Mouse (Mus musculus) heart, postnatal 4 days (tissue): ENCODE results near the gene Rasgef1b. TPM values are rescaled to one million over a fixed set of nuclear protein-coding genes. Genes with fewer than 3 reads are reported as not detected.

Experiments used
- DNase-seq: peaks from one replicate; pipeline ENCODE4 v3.0.0; 2021
- total RNA-seq, 2 experiments: library from RNA; stranded (reverse); gene quantifications; 2 replicates each; pipeline ENCODE4 v1.2.3; 2021

Rasgef1b gene
- total RNA-seq, 2 experiments from 2014 or later = 20.4 to 22.4 TPM

DNA sequence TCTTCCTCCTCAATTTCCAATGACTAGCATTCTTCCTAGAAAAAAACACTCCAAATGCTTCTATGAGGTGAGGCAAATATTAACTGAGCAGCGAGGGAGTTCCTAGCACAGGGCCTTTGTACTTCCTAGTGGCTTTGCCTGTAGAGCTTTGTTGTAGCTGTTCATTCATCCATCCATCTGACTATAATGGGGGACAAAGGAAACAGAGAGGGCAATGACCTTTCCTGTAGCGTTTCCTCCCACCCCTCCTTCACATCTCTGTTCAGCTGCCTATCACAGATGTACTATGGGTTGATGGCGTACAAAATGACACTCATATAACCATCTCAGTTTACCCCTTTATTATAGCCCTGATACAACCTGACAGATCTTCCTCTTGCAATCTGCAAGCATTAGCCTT, 337.3 kb downstream of the Rasgef1b start:
- no peak for DNase-seq

DNA sequence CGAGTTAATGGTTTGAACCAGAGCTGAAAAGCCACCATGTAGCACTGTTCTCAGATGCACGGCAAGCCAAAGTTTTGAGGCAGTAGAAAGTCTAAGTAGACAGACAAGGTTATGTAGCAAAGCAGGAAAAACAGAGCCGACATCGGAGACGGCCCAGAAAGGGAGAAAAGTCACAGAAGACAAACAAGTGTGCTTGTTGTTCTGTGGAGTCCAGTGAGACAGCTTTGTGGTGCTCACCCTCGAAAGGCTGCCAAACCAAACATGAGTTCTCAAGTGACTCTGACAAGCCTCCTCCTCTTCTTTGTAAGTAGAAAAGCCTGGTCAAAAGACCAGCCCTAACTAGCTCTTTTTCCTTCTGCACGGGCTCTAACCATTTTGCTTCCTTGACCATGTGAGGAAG, 338.1 kb downstream of the Rasgef1b start:
- DNase-seq = no peak

DNA sequence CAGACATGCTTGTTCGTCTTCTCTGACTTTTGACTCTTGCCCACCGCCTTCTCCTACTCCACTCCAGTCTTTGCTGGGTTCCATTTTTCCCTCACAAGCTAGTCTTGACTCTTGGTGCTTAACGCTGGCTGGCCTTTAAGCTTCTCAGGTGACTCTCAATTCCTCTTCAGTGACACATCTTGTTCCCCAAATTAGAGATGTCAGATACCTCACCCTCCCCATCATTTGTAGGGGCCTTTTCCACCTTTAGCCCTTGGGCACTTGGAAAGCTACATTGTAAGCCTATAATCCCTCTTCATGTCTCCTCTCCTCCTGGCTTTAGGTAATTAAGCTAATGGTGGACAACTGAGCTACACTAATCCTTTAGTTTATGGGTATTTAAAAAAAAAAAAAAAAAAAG, 338.6 kb downstream of the Rasgef1b start:
- no peak for DNase-seq

DNA sequence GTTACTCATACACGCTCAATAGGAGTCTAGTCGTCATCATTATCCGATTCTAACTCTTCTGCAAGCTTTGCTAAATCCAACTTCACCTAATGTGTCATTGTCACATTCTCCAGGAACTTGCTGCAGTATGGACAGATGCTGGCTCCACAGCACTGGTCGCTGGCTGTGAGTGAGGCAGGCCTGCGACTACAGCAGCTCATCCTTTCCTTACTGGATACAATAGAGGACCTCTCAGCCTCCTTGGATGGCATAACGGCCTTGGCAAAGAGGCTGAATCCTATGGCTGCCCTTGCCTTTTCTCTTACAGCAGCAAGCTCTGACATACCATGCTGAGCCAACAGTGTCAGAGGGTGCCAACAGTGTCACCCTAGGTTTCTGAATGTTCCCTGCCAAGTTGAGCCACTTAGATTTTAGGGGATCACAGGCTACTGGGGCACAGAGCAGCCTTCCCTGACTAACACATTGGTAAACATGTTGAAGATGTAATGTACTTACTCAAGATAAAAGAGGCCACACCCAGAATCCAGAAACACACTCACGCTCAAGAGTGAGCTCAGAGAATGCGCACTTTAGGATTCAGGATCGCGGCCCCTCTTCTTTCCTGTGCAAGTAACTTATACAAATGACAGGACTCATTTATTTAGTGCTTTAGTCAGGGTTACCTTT, 340.1 kb downstream of the Rasgef1b start:
- no peak for DNase-seq

DNA sequence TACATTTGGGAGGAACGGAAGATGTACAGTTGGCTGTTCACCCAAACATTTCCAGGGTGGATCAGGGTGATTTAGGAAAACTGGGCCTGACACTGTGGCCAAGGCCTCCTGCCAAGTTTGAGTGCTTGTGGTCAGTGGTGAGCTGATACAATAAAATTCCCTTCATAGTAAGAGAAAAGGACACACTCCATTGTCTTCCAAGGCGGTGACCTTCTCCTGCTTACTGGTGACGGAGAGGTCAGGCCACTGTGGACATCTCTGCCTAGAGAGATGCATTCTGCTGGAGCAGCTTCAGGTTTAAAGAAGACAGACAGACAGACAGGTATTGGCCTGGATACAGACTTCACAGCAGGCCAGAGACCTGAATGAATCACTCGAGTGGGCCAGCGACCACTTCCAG, 340.7 kb downstream of the Rasgef1b start:
- no peak for DNase-seq

DNA sequence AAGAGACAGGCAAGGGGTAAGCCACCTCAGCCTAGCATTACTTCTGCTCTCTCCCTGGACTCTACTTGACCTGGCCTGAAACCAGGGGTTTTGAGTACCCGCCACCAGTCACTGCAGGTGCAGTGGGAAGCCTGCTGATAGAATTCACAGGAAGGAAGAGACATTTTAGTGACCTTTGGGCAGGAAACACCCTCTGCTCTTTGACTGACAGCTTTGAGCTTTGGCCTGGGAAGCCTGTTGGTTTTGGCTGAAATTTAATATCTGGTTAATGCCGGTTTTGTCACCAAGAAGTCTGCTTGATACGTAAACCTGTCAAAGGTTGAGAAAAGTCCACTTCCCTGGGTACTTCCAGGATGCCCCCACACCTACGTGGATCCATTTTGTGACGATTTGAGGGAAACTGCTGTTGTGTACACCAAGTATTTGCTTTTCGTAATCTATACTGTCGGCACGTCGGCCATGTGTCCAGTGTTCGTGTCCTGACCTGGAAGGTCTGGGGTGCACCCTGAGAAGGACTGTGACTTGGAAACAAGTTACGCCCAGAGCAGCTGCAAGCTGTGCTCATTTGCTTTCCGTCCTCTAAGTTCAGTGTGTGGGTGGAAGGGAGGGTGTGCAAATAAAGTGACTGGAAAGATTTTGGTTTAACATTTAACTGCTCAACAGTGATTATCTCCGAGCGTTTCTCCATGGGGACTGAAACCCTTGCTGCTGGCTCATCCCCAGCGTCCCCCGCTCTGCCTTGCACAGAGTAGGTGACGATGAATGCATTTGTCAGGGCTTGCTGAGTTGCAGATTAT, 341.5 kb downstream of the Rasgef1b start:
- DNase-seq = peak; percentile 41

DNA sequence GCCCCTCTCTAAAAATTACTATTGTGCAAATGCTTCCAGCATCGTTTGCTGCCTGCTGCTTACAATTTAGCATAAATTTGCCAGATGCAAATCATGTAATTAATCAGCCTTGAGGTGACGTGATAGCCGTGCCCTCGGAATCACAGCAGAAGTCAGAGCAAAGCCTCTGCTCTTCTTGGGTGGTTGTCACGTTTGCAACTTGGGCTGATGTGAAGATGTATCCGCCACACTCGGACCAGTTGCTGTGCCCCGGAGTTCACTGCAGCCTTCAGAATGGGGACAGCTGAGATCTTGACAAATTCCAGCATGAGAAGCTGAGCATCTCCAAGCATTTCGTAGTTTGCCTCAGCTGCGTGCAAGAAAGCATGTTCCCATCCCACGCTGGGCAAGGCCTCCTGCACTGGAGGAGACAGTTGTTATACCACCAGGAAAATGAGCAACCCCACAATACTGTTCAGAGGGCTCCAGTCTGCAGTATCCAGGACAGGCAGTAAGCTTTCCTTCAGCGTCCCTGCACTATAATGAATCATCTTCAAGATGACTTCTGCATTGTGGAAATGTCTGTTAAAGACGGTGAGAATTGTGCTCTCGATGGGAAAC, 342.5 kb downstream of the Rasgef1b start:
- no peak for DNase-seq

DNA sequence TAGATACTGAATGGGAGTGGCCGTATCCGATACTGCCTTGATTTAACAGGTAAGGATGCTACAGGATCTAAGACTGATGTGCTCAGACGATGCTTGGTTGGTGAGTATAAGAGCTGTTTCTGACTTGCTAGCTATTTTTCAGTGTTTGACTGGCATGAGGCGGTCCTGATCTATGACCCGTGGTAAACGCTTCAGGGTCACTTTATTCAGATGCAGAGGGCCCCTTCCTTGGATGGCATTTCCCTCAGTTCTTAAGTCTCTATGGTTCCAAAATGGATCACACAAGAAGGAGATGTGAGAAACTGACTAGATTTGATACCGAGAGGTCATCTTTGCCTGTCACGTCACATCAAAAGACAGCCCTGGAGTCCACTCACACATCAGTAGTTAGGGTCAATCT, 343.1 kb downstream of the Rasgef1b start:
- no peak for DNase-seq

DNA sequence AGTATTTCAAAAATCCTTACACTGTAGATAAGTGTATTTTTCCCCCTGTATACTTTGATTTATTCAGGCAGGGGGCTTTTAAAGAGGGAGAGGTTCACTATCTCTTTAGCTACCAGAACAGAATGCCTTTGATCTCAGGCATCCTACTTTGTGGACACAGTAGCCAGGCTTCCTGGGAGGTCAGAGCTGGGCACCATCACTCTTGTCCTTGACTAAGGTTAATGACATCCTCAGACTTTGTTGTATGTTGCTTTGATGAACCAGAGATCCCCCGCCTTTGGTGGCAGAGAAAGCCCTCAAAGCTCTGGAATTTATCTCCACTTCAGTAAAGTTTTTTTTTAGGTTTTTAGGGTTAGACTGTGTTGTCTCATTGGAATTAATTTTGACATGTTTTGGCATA, 343.8 kb downstream of the Rasgef1b start:
- no peak for DNase-seq

DNA sequence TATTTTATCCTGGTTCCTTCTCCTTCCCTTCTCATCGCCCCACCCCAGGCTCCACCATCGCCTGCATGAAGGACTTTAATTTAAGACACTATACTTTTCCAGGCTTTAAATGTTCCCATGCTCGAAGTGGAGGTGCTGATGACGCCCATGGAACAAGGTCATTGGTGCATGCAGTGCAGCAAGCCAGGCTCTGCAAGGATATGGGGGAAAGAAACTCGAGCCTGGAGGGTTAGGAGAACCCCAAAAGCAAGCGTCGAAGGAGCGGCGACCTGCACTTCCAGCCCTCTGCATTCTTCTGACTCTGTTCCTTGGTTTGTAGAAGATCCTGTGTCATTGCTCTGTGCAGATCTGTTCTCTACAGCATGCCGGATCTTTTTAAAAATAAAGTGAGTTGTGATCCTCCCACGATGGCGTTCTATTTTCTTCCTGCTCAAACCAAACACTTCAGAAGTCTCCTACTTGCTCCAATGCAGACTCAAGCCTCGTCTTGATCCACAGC, 345.0 kb downstream of the Rasgef1b start:
- DNase-seq = no peak

DNA sequence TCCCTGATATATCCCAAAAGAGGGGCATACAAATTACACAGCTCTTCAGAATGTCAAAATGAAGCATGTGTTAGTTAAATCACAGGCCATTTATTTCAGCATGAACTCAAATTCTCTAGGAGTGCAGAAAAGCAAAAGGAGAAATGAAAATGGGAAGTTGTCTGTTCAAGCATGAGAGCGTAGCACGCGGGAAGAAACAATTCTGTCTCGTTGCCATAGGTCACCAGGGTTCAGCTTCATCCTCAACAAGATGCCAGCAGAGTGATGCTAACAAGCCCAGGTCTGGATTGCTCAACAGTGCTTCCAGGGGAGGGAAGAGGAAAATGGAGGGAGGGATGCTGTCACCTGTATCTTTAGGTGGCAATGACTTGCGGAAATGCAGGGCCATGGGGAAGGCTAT, 346.1 kb downstream of the Rasgef1b start:
- no peak for DNase-seq

DNA sequence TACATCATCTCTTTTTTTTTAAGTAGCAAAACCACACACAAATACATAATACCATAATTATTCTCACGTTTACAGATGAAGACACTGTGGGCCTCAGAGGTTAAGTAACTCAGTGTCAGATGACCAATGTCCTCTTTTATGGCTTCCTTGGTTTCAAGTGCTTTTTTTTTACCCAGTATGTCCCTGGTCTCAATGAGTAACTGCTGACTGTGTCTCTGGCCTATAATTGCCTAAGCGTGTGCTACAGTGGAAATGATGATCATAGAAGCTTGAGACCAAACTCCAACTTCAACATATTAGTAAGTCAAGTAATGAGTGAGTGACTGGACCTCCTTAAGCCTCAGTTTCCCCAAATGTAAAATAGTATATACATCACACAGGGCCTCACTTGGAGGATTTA, 347.2 kb downstream of the Rasgef1b start:
- no peak for DNase-seq

DNA sequence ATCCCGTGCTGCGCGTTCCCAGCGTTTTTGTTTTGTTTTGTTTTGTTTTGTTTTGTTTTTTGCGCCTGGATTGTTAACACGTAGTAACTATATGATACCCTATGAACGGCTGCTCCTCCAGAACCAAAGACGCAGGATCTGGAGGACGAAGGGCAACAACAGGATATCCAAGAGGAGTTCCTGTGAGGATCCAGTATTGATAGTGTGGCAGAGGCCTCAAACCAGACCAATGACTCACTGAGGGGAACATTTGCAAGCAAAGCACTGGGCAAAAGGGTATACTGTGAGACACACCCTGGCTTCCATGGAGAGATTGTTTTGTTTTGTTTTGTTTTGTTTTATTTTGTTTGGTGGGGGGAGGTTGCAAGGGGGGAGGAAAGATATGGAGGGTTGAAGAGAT, 348.0 kb downstream of the Rasgef1b start:
- DNase-seq = no peak

DNA sequence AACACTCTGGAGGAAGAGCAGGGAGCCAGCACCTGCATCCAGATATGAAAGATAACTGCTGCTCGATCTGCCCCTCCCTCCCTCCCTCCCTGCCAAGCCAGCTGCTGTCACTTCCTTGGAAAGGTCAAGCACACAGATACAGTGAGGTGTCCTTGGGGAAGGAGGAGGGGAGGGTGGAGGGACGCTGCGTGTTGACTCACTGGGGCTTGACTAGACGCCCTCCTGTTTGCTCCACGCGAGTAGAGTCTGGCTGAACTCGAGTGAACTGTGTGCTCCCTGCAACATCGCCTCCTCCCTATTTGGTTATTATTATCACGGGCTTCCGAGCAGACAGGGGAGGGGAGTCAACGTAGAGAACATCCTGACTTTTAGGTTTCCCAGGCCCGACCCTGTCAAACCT, 348.7 kb downstream of the Rasgef1b start:
- DNase-seq = no peak

DNA sequence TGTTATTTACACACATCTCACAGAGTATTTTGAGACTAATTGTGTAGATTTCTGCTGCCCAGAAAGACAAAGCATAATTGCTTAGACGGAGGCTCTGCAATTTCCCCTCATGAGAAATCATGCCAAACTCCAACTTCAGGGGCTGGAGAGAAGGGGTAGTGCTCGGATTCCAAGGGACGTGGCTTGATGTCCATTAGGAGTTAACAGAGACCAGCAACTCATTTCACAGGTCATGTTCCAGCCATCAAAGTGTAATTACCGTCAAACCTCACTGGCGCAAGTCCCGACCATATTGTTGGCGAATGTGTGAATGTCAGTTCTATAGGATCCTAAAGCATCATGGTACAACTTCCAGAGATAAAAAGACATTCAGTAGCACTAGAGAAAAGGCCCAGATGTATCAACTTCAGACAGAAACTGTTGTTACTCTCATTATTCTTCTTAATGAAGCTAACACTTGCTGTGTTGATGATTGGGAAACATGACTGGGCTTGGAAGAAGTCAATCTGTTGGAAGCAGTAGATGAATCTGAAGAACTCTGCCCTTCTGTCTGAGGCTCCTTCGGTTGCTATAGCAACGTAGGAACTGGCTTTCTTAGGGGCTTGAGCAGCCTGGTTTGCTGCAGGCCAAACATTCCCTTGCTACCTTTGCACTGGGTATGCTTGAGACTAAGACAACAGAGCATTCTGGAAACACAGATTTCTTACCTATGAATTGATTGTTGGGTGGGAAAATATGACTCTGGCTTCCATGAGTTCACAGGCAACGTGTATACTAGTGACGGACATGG, 350.2 kb downstream of the Rasgef1b start:
- DNase-seq = no peak

DNA sequence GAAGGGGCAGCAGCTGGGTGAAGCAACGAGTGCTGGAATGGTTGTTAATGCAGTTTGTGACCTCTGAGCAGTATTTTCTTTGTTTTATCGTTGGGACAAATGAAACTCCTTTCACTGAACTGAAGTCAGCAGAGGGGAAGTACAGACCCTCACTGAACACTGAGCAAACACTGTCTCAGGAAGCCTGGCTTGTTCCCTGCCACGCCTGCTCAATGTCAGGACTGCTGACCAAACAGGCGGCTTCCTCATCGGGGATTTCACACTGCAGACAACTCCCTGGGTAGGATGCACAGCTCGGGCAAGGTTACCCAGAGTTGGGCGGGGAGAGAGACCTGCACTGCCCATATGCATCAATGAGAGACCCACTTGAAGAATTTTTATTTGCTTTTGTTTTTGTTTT, 353.1 kb downstream of the Rasgef1b start:
- no peak for DNase-seq

DNA sequence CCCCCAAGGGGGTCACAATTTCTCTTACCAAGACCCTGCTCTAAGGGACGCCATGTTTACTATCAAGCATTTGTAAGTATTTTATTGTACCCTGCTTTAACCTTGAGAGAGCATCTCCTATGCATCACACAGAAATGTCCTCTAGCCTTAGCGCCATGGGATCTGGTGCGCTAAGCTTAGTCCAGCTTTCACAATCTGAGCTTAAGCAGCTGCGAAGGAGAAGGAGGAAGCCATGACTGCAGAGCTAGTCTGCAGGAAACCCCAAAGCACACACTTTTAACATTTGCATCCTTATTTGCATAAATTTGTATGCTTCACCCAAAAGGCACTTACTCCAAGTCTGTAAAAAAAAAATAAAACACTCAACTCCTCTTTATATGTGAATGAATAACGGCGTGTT, 354.4 kb downstream of the Rasgef1b start:
- no peak for DNase-seq

DNA sequence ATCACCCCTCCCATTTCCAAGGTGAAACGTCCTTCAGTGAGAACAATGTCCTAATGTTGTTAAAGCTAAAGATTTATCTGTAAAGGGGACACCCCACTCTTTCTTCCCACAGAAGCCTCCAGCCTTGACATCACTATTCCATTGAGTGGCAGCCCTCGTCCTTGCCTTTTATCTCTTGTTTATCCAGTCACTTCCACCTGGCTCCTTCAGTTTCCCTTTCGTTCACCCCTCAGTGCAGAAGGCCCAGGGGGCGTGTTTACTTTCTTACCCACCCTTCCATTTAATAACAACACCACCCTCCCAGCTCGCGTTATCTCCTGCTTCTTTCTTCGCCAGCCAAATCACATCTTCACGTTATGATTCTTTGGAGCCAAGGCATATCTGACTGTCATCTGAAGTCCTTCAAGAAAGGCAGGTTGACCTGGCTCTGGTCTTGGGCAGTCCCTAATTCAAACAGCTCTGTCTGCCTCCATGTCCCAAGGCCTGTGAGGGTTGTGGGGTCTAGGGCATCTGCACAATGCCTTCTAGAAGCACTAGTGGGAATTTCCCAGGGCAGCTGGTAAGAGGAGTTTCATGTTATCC, 355.2 kb downstream of the Rasgef1b start:
- no peak for DNase-seq

DNA sequence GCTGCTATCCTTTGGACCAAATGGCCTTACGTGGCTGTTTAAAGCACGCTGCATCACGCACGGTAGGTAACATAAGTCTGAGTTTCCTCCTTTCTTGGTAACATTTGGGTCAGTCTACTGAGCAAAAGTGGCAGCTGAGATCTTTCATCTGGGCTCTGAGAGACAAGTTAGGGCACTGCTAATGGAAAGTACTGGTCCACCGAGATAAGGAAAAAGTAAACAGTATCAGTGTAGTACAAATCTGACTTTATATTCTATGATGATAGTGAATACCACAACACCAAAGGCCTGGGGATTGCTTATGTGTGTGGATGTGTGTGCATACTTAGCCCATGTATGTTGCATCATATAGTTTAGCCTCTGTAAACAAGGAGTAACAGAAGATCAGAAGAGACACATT, 358.2 kb downstream of the Rasgef1b start:
- no peak for DNase-seq

DNA sequence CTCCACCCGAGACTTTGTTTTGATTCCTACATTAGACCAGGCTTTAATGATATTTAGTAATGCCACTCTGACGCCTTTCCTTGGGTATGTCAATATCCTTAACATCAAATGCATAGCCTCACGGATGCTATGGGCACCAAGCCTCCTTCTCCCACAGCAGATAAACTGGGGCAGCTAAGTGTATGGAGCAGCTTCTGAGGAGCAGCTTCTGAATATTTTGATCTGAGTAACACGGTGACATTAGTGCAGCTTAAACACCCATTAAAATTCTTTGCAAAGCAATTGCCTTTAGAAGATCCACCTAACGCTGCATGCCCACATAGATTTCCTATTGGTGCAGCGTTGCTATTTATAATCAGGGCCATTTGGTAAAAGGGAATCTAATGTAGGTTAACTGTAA, 359.6 kb downstream of the Rasgef1b start:
- DNase-seq = no peak

DNA sequence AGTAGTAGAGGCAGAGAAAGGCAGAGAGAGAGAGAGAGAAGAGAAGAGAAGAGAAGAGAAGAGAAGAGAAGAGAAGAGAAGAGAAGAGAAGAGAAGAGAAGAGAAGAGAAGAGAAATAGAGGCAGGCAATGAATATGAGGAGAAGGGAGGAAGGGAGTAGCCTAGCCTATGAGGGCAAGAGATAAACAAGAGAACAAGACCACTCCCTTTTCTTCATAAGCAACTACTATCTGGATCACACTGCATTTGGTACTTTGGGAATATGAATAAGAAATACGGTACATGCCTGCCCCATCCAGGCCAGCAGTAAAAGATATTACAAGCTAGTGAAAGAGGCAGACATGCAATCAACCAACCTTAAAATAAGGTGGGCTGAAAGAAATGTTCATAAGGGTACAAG, 360.2 kb downstream of the Rasgef1b start:
- DNase-seq = no peak

DNA sequence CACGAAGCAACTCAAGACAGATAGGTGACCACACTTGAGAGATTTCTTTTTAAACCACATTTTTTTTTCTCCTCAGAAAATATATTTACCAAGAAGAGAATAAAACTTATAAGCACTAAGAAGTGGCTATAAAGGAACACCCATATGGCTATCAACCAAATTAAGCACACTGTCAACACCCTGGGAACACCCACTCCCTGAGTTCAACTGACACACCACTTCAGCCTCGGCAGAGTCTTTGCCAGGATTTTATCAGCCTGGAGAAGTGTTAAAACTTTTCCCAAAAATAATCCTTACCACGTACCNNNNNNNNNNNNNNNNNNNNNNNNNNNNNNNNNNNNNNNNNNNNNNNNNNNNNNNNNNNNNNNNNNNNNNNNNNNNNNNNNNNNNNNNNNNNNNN, 368.3 kb downstream of the Rasgef1b start:
- peak; percentile 41 for DNase-seq

DNA sequence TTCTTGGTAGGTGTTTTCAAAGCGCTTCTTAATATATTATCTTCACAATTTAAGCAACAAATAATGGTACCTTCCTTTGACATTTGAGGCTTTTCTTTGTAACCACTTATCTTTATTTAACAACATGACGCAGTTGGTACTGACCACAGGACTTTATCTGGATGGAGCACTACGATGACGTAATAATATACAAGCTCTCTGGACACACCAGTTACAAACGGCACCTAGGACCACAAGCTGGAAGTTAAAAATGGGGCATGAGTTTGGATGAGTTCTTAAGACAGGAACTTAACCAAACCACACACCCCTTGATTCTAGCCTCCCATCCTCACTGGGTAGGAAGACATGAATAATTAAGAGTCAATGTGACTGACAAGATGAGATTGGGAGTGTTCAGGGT, 369.6 kb downstream of the Rasgef1b start:
- DNase-seq = no peak
